Mouse (Mus musculus) CH12F3 (cell line): Measurements from ENCODE around the gene Tnfsf4.

ENCODE experiments used
- in situ Hi-C: fragments of 300-500 bp; cut with MboI; formaldehyde crosslinking; loops from 2 replicates; pipeline ENCODE4 v1.14.3; 2020; ENCODE audit warnings: low sequenced_read_pairs

The Tnfsf4 gene

GRCm38 (mm10) chr1:161451683-161452245 lies 56.6 kb downstream of the Tnfsf4 start:
- in situ Hi-C loops: no loop called here

- in situ Hi-C loops: no loop called here
Measured at GRCm38 (mm10) chr1:161452250-161452649, 57.0 kb downstream of the Tnfsf4 start.

- in situ Hi-C loops: no loop called here
Measured at GRCm38 (mm10) chr1:161463388-161464085, 68.3 kb downstream of the Tnfsf4 start.
